Mouse (Mus musculus): ENCODE measurements around the gene Crybg2. TPM values are rescaled to one million over a fixed set of nuclear protein-coding genes. Genes with fewer than 3 reads are reported as not detected.

The Crybg2 gene
- polyA plus RNA-seq, 1 experiment from 2014 or later = 5.6 TPM

- Histone ChIP-seq H3K4me2 (no peak overlapping the region), H3K4me1 (no peaks in the 10 kb centered on the region), H3K27me3 (no peaks in the 10 kb centered on the region), H3K27ac (no peak overlapping the region), H3K4me3 (no peak overlapping the region), H3K9me3 (no peaks in the 10 kb centered on the region), H3K36me3 (no peaks in the 10 kb centered on the region), H3K9ac (no peak overlapping the region)
- no peak for ATAC-seq (ENCODE audit: borderline replicate concordance, extremely low read depth, low FRiP score, low TSS enrichment)
- WGBS = 29% methylated on average over 7 of the region's 7 CpGs
Observed at GRCm38 (mm10) chr4:134087412-134087811, 26.8 kb downstream of the Crybg2 start.

DNA sequence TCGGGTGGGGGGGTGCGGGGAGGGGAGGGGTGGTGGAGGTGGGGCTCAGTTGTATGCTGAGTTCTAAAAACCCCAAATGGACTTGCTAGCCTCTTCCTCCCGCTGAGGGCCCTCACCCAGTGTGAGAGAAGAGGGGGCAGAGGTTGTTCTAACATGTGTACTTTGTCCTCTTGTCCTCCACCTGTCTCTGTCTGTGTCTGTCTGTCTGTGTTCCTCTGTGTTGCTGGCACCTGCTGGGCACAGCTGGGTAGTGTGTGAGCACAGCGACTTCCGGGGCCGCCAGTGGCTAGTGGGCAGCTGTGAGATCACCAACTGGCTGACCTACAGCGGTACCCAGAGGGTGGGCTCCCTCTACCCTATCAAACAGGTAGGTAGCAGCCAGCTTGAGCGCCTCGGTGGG is 28.4 kb downstream of the Crybg2 start:
- H3K9me3 ChIP-seq = no peaks in the 10 kb centered on the region
- ATAC-seq (ENCODE audit: borderline replicate concordance, extremely low read depth, low FRiP score, low TSS enrichment) = no peak
- H3K4me1 ChIP-seq = no peaks in the 10 kb centered on the region
- WGBS = 75% methylated on average over 9 of the region's 9 CpGs
- no peak overlapping the region for H3K4me2 ChIP-seq
- no peak overlapping the region for H3K9ac ChIP-seq
- H3K4me3 ChIP-seq = no peak overlapping the region
- no peak overlapping the region for H3K27ac ChIP-seq
- H3K27me3 ChIP-seq = no peaks in the 10 kb centered on the region
- no peaks in the 10 kb centered on the region for H3K36me3 ChIP-seq

DNA sequence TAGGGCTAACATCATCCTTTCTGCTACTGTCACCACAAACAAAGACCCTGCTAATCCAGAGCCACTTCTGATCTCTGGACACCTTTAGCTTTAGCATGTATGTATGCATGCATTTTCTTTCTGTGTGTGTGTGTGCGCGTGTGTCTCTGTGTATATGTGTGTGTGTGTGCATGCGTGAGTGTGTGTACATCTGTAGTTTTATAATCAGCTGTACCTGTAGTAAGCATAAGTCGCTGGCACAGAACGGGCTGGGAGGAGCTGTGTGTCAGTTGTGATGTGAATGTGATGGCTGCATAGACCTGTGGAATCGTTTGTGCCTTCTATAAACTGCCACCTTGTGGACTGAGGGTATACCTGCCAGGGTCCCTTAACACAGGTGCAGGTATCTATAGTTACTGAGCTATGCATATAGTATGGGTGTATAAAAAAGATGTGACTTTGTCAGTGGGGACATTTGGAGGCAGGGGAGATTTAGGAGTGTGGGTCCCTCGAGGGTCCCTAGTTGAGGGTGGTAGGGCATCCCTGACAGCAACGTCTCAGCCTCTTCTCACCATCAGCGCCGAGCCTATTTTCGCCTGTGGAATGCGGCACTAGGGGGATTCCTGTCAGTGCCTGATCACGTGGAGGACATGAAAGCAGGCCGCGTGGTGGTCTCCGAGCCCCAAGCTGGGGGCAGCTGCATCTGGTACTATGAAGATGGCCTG is 30.1 kb downstream of the Crybg2 start:
- H3K27me3 ChIP-seq = no peaks in the 10 kb centered on the region
- 72% methylated on average over 16 of the region's 16 CpGs for WGBS
- no peak overlapping the region for H3K4me3 ChIP-seq
- H3K9me3 ChIP-seq = no peaks in the 10 kb centered on the region
- no peak for ATAC-seq (ENCODE audit: borderline replicate concordance, extremely low read depth, low FRiP score, low TSS enrichment)
- no peak overlapping the region for H3K4me2 ChIP-seq
- no peak overlapping the region for H3K27ac ChIP-seq
- H3K9ac ChIP-seq = no peak overlapping the region
- H3K36me3 ChIP-seq = no peaks in the 10 kb centered on the region
- H3K4me1 ChIP-seq = no peaks in the 10 kb centered on the region

DNA sequence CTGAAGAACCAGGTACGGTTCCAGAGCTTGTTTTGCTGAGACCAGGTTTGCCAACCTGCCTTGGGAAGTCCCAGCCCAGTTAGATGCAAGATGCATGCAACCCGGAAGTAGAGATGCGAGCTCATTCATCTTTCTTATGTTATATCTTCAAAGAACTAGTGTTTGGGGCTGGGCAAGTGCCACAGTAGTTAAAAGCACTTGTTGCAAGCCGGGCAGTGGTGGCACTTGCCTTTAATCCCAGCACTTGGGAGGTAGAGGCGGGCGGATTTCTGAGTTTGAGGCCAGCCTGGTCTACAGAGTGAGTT is 30.6 kb downstream of the Crybg2 start:
- no peak overlapping the region for H3K4me2 ChIP-seq
- no peak overlapping the region for H3K4me3 ChIP-seq
- no peak for ATAC-seq (ENCODE audit: borderline replicate concordance, extremely low read depth, low FRiP score, low TSS enrichment)
- H3K27me3 ChIP-seq = no peaks in the 10 kb centered on the region
- H3K36me3 ChIP-seq = no peaks in the 10 kb centered on the region
- H3K27ac ChIP-seq = no peak overlapping the region
- H3K4me1 ChIP-seq = no peaks in the 10 kb centered on the region
- H3K9ac ChIP-seq = no peak overlapping the region
- 78% methylated on average over 6 of the region's 6 CpGs for WGBS
- no peaks in the 10 kb centered on the region for H3K9me3 ChIP-seq

DNA sequence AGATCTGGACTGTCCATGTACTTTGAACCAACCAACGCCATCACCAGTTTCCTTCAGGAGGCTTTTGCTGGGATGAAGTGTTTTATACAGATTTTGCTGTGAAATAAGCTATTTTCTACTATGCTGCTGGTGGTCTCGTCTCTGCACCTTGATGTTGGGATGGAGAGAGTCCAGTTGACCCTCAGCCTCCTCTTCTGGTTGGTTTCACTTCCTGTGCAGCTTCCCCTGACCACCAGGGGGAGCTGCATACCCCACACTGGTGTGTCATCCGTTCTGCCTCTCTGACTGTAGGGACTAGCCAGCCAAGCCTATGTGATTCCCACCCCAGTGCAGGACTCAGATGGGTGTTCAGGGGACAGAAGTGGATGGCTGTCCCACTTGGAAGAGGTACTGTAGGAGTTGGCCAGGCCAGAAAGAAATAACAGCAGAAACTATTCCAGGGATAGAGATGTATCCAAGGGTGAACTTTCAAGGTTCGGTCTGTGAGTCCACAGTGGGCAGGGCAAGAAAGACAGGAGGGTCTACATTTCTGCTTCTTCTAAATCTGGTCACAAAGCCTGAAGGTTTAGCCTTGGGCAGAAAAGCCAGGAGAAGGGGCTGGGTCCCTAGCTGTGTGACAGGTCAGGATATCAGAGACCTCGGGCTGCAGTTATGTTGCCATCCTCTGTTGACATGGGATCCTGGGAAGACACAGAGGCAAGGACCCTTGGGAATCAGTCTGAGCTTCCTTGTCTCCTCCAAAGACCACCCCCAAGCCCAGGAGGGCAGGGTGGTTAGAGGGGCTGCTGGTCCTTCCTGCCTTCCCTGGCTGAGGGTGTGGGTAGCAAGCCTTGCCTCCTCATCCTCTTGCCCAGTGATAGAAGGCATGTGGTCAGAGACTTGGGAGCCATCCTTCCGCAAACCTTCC is 32.0 kb downstream of the Crybg2 start:
- H3K36me3 ChIP-seq = no peaks in the 10 kb centered on the region
- no peak overlapping the region for H3K27ac ChIP-seq
- H3K9ac ChIP-seq = no peak overlapping the region
- ATAC-seq (ENCODE audit: borderline replicate concordance, extremely low read depth, low FRiP score, low TSS enrichment) = no peak
- H3K4me1 ChIP-seq = no peaks in the 10 kb centered on the region
- 67% methylated on average over 6 of the region's 6 CpGs for whole genome bisulfite sequencing
- H3K27me3 ChIP-seq = no peaks in the 10 kb centered on the region
- no peaks in the 10 kb centered on the region for H3K9me3 ChIP-seq
- no peak overlapping the region for H3K4me3 ChIP-seq
- no peak overlapping the region for H3K4me2 ChIP-seq

DNA sequence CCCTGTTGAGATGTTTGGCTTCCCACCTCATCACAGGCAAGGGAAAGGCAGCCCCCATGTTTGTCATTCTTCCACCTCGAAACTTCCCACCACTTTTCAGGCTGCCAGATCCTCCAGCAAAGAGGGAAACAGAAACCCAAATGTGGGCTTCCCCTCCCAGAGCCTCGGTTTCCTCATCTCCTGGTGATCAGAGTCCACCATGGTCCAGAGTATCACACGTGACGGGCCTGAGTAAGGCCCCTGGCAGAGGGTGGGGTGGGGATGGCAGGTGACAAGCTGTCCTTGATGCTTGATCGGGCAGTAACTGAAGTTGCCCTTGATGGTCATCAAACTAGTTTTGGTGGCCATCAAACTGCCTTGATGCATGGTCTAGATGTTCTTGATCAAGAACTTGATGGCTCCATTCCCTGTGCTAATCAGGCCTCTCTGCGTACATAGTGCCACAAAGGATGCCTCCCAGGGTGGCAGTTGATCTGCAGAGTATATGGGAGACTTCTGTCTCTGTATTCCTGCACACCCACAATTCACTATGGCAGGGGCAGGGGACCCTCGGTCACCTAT is 33.5 kb downstream of the Crybg2 start:
- 74% methylated on average over 7 of the region's 7 CpGs for WGBS

GRCm38 (mm10) chr4:134094923-134095547 is 34.4 kb downstream of the Crybg2 start, which contains the start of gene Cd52:
TSS of gene Cd52 (minus strand) at chr4:134095082.
- Histone ChIP-seq H3K9ac (no peak within 1 kb of the TSS), H3K4me1 (no peaks in the 10 kb centered on the region), H3K27me3 (no peaks in the 10 kb centered on the region), H3K36me3 (no peaks in the 10 kb centered on the region), H3K4me3 (no peak within 1 kb of the TSS), H3K27ac (no peak within 1 kb of the TSS), H3K4me2 (no peak within 1 kb of the TSS), H3K9me3 (no peaks in the 10 kb centered on the region)
- 70% methylated on average over 3 of the region's 3 CpGs for WGBS
- ATAC-seq (ENCODE audit: borderline replicate concordance, extremely low read depth, low FRiP score, low TSS enrichment) = no peak

More for the DNA sequence above, 33.5 kb downstream of the Crybg2 start:
- Histone ChIP-seq H3K36me3 (no peaks in the 10 kb centered on the region), H3K27me3 (no peaks in the 10 kb centered on the region), H3K9ac (no peak overlapping the region), H3K4me1 (no peaks in the 10 kb centered on the region), H3K4me3 (no peak overlapping the region), H3K4me2 (no peak overlapping the region), H3K9me3 (no peaks in the 10 kb centered on the region), H3K27ac (no peak overlapping the region)
- no peak for ATAC-seq (ENCODE audit: borderline replicate concordance, extremely low read depth, low FRiP score, low TSS enrichment)

GRCm38 (mm10) chr4:134096120-134096519 is 35.5 kb downstream of the Crybg2 start:
- Histone ChIP-seq H3K4me2 (no peak overlapping the region), H3K9ac (no peak overlapping the region), H3K4me3 (no peak overlapping the region), H3K36me3 (no peaks in the 10 kb centered on the region), H3K9me3 (no peaks in the 10 kb centered on the region), H3K4me1 (no peaks in the 10 kb centered on the region), H3K27ac (no peak overlapping the region), H3K27me3 (no peaks in the 10 kb centered on the region)
- WGBS = 82% methylated on average over 3 of the region's 3 CpGs
- ATAC-seq (ENCODE audit: borderline replicate concordance, extremely low read depth, low FRiP score, low TSS enrichment) = no peak

GRCm38 (mm10) chr4:134097015-134097608 is 36.5 kb downstream of the Crybg2 start:
- 63% methylated on average over 5 of the region's 5 CpGs for WGBS
- no peak for ATAC-seq (ENCODE audit: borderline replicate concordance, extremely low read depth, low FRiP score, low TSS enrichment)
- no peaks in the 10 kb centered on the region for H3K9me3 ChIP-seq
- no peaks in the 10 kb centered on the region for H3K27me3 ChIP-seq
- H3K4me1 ChIP-seq = no peaks in the 10 kb centered on the region
- no peak overlapping the region for H3K27ac ChIP-seq
- no peak overlapping the region for H3K4me2 ChIP-seq
- no peak overlapping the region for H3K4me3 ChIP-seq
- no peak overlapping the region for H3K9ac ChIP-seq
- no peaks in the 10 kb centered on the region for H3K36me3 ChIP-seq

- 34% methylated on average over 8 of the region's 8 CpGs for WGBS
- ATAC-seq (ENCODE audit: borderline replicate concordance, extremely low read depth, low FRiP score, low TSS enrichment) = no peak
- Histone ChIP-seq H3K4me1 (peaks cover 6% of the 10 kb centered on the region), H3K36me3 (no peaks in the 10 kb centered on the region), H3K27me3 (no peaks in the 10 kb centered on the region), H3K27ac (no peak overlapping the region), H3K9me3 (no peaks in the 10 kb centered on the region), H3K9ac (no peak overlapping the region), H3K4me3 (no peak overlapping the region), H3K4me2 (no peak overlapping the region)
Observed at GRCm38 (mm10) chr4:134098628-134099027, 38.0 kb downstream of the Crybg2 start.

- no peaks in the 10 kb centered on the region for H3K9me3 ChIP-seq
- H3K9ac ChIP-seq = no peak overlapping the region
- 81% methylated on average over 4 of the region's 4 CpGs for WGBS
- peaks cover 6% of the 10 kb centered on the region for H3K4me1 ChIP-seq
- no peak overlapping the region for H3K4me2 ChIP-seq
- H3K4me3 ChIP-seq = no peak overlapping the region
- no peak overlapping the region for H3K27ac ChIP-seq
- no peaks in the 10 kb centered on the region for H3K36me3 ChIP-seq
- ATAC-seq (ENCODE audit: borderline replicate concordance, extremely low read depth, low FRiP score, low TSS enrichment) = no peak
- H3K27me3 ChIP-seq = no peaks in the 10 kb centered on the region
Observed at GRCm38 (mm10) chr4:134100245-134100644, 39.6 kb downstream of the Crybg2 start.
